11 mouse cellular contexts compared by ENCODE assay signal in genomic region chr2:64096176-64096575, GRCm38 (mm10). TPM values are rescaled to one million over a fixed set of nuclear protein-coding genes. Genes with fewer than 3 reads are reported as not detected.
DNase-seq lines count a peak whose midpoint lies in the region; ATAC-seq and TF ChIP-seq lines count a peak whose summit lies in the region.
"Had no signal": no experiment of that assay in that cellular context is flagged by ENCODE, and none has a peak within 500 bp of the region (broad histone marks: within the 10 kb centered on the region; RNA-seq: fewer than 3 reads in every experiment).

No protein-coding gene starts in this region.

- H3K36me3 ChIP-seq in heart, embryonic 12.5 days: no peaks in the 10 kb centered on the region
- no peaks in the 10 kb centered on the region for H3K36me3 ChIP-seq in embryonic facial prominence, embryonic 10.5 days (replicated peaks)
- no peaks in the 10 kb centered on the region for H3K36me3 ChIP-seq in hindbrain, embryonic 13.5 days
- no peaks in the 10 kb centered on the region for H3K36me3 ChIP-seq in liver, embryonic 16.5 days (ENCODE audit: control insufficient read depth, insufficient read depth)

- H3K4me1 ChIP-seq in heart, embryonic 12.5 days (replicated peaks): peaks cover 9% of the 10 kb centered on the region; the same call in 1 of the 2 replicates
- H3K4me1 ChIP-seq in embryonic facial prominence, embryonic 10.5 days: peaks cover 46% of the 10 kb centered on the region
- peaks cover 40% of the 10 kb centered on the region for H3K4me1 ChIP-seq in hindbrain, embryonic 13.5 days (replicated peaks)
- no peaks in the 10 kb centered on the region for H3K4me1 ChIP-seq in liver, embryonic 16.5 days (ENCODE audit: control insufficient read depth, low read depth, low read length)

- no peaks in the 10 kb centered on the region for H3K27me3 ChIP-seq in heart, embryonic 12.5 days (replicated peaks)
- H3K27me3 ChIP-seq in embryonic facial prominence, embryonic 10.5 days (replicated peaks; ENCODE audit: low read depth, poor library complexity, severe bottlenecking): no peaks in the 10 kb centered on the region
- no peaks in the 10 kb centered on the region for H3K27me3 ChIP-seq in hindbrain, embryonic 13.5 days
- H3K27me3 ChIP-seq in liver, embryonic 16.5 days (ENCODE audit: control insufficient read depth, insufficient read depth, low read depth, low read length): peaks cover 23% of the 10 kb centered on the region

- no peak for DNase-seq in heart, adult 8-10 months (ENCODE audit: low spot score)
- DNase-seq in embryonic facial prominence, embryonic 10.5 days (ENCODE audit: low spot score): no peak
- DNase-seq in thymus, postnatal 0 days (ENCODE audit: low spot score): no peak
- DNase-seq in left cerebral cortex, adult 2 months (ENCODE audit: extremely low spot score in 1 of 2, low spot score in 2 of 2): no peak
- DNase-seq in adrenal gland, adult 2 months: no peak
- DNase-seq: cerebellum, adult 2 months; gastrocnemius, postnatal 14 days; thymus, adult 2 months had no signal

- no peak overlapping the region for H3K27ac ChIP-seq in heart, embryonic 12.5 days (ENCODE audit: poor library complexity, severe bottlenecking)
- H3K27ac ChIP-seq in embryonic facial prominence, embryonic 10.5 days (replicated peaks): peak overlapping the region; percentile 100
- peak overlapping the region; percentile 44 for H3K27ac ChIP-seq in hindbrain, embryonic 13.5 days
- no peak overlapping the region for H3K27ac ChIP-seq in liver, embryonic 16.5 days (ENCODE audit: low read length)
- H3K27ac ChIP-seq in left cerebral cortex, adult 2 months: no peak overlapping the region

- 57% methylated on average over 5 of the region's 5 CpGs for WGBS in heart, embryonic 12.5 days
- WGBS in embryonic facial prominence, embryonic 10.5 days: 30% methylated on average over 5 of the region's 5 CpGs
- WGBS in hindbrain, embryonic 13.5 days: 19% methylated on average over 5 of the region's 5 CpGs
- WGBS in liver, embryonic 16.5 days (ENCODE audit: insufficient replicate concordance): 50% methylated on average over 5 of the region's 5 CpGs

- no peak for TF ChIP-seq CTCF in left cerebral cortex, adult 2 months (IDR thresholded peaks at IDR 0.05)

- peak overlapping the region; percentile 61 for H3K4me2 ChIP-seq in heart, embryonic 12.5 days
- peak overlapping the region; percentile 70 for H3K4me2 ChIP-seq in hindbrain, embryonic 13.5 days
- peak overlapping the region; percentile 24; the same call in 1 of the 2 replicates for H3K4me2 ChIP-seq in liver, embryonic 16.5 days (ENCODE audit: low read depth, low read length)

- H3K9ac ChIP-seq in heart, embryonic 12.5 days: peak overlapping the region; percentile 64; the same call in 1 of the 2 replicates
- H3K9ac ChIP-seq in hindbrain, embryonic 13.5 days: peak overlapping the region; percentile 55
- no peak overlapping the region for H3K9ac ChIP-seq in liver, embryonic 16.5 days (ENCODE audit: low read depth, low read length)

- no peaks in the 10 kb centered on the region for H3K9me3 ChIP-seq in heart, embryonic 12.5 days (replicated peaks)
- H3K9me3 ChIP-seq in embryonic facial prominence, embryonic 10.5 days: no peaks in the 10 kb centered on the region
- H3K9me3 ChIP-seq in hindbrain, embryonic 13.5 days: no peaks in the 10 kb centered on the region
- H3K9me3 ChIP-seq in liver, embryonic 16.5 days (replicated peaks; ENCODE audit: control insufficient read depth, low read length): no peaks in the 10 kb centered on the region

- H3K4me3 ChIP-seq in heart, embryonic 12.5 days: peak overlapping the region; percentile 39
- H3K4me3 ChIP-seq in embryonic facial prominence, embryonic 10.5 days: peak overlapping the region; percentile 84
- H3K4me3 ChIP-seq in hindbrain, embryonic 13.5 days: peak overlapping the region; percentile 77
- H3K4me3 ChIP-seq in liver, embryonic 16.5 days (ENCODE audit: low read depth, low read length): peak overlapping the region; percentile 11; the same call in 1 of the 2 replicates
- no peak overlapping the region for H3K4me3 ChIP-seq in left cerebral cortex, adult 2 months

- no peak for ATAC-seq in heart, embryonic 12.5 days (ENCODE audit: insufficient number of reproducible peaks, low FRiP score)
- ATAC-seq in hindbrain, embryonic 13.5 days (ENCODE audit: low FRiP score): no peak
- no peak for ATAC-seq in liver, embryonic 16.5 days (ENCODE audit: low read depth)

- intact Hi-C loops in left cerebral cortex, adult 2 months (cut with DNase I): no loop called here

RNA-seq across cellular contexts. Expression of gene Fign, which starts 1.7 kb away (rescaled TPM):
- 13.4 and 13.6 TPM in 2 replicates for polyA plus RNA-seq in heart, embryonic 12.5 days (2016; fragmentation: Nextera tagmentation; extraction: Ambion mirVana)
- total RNA-seq in heart, adult 8-10 months (2022): 10 to 100 TPM; 10.5 to 17.1 (median 14.3) TPM
- polyA plus RNA-seq in embryonic facial prominence, embryonic 10.5 days (2016; fragmentation: Nextera tagmentation; extraction: Ambion mirVana): 21.1 and 28.6 TPM in 2 replicates
- polyA plus RNA-seq in hindbrain, embryonic 13.5 days (2015; fragmentation: Nextera tagmentation; extraction: Ambion mirVana): 16.9 and 17.8 TPM in 2 replicates
- polyA plus RNA-seq in liver, embryonic 16.5 days (2015; fragmentation: Nextera tagmentation; extraction: Ambion mirVana): 1.8 and 2.8 TPM in 2 replicates
- polyA plus RNA-seq in thymus, postnatal 0 days (2015; fragmentation: Nextera tagmentation; extraction: Ambion mirVana): 0.14 and 0.40 TPM in 2 replicates
- total RNA-seq in left cerebral cortex, adult 2 months (2021): 1 to 10 TPM; 3.0 to 6.0 TPM
- total RNA-seq in adrenal gland, adult 2 months (2021): 1 to 10 TPM; 3.6 to 6.8 TPM
- polyA plus RNA-seq in adrenal gland, adult 2 months (2012; rRNA removed): 2.3 and 2.9 TPM in 2 replicates

Comparison
In these comparisons a context has a peak if more than half of its experiments do, and no peak if none do; other contexts are left out.
1. H3K27ac ChIP-seq: peak in embryonic facial prominence, embryonic 10.5 days (single experiment) and hindbrain, embryonic 13.5 days (single experiment); none in heart, embryonic 12.5 days (single experiment), liver, embryonic 16.5 days (single experiment) and left cerebral cortex, adult 2 months (single experiment).
2. Peak in every context shown above with its lines, with median percentiles within 50 percentile points of each other: H3K4me2 ChIP-seq.